Mouse (Mus musculus): ENCODE measurements around the gene Kif1c. TPM values are rescaled to one million over a fixed set of nuclear protein-coding genes. Genes with fewer than 3 reads are reported as not detected.

The Kif1c gene
- total and polyA plus RNA-seq, 3 experiments, result 19.8 to 21.7 TPM; not detected in 1

- Histone ChIP-seq H3K4me1 (ENCODE audit: control insufficient read depth in 1 of 2, insufficient read depth in 2 of 2, low read length in 2 of 2) (peaks cover 3 to 7% of the 10 kb centered on the region in 2 experiments; a peak in 3 of 4 replicates), H3K27me3 (ENCODE audit: control insufficient read depth in 1 of 2, insufficient read depth in 2 of 2, low read length in 2 of 2) (no peaks in the 10 kb centered on the region), H3K4me3 (ENCODE audit: control insufficient read depth in 1 of 2, insufficient read depth in 1 of 2, low read depth in 2 of 2, low read length in 2 of 2) (peak overlapping the region; percentile 80 to 91), H3K9me3 (replicated peaks; ENCODE audit: insufficient read depth, low read length) (no peaks in the 10 kb centered on the region), H3K36me3 (ENCODE audit: control insufficient read depth in 1 of 2, insufficient read depth in 2 of 2, low read length in 2 of 2) (peaks cover 0 to 5% of the 10 kb centered on the region in 2 experiments; a peak in 2 of 4 replicates), H3K9ac (ENCODE audit: control insufficient read depth, low read depth, low read length, poor library complexity, severe bottlenecking) (peak overlapping the region; percentile 83; the same call in 1 of the 2 replicates), H3K27ac (ENCODE audit: control insufficient read depth, low read depth, low read length) (no peak overlapping the region), H3K79me2 (ENCODE audit: control insufficient read depth, insufficient read depth, low read length, poor library complexity) (no peaks in the 10 kb centered on the region; the same call in 1 of the 2 replicates)
- TF ChIP-seq POLR2A (IDR thresholded peaks at IDR 0.05; ENCODE audit: control insufficient read depth in 1 of 2, insufficient read depth in 1 of 2, low read depth in 1 of 2, low read length in 2 of 2, poor library complexity in 1 of 2) (no peak), CTCF (IDR thresholded peaks at IDR 0.05 in 2 of 3, conservative IDR thresholded peaks at IDR 0.05 in 1 of 3; ENCODE audit: control insufficient read depth in 1 of 3, insufficient read depth in 1 of 3, low read depth in 2 of 3, low read length in 3 of 3, poor library complexity in 1 of 3, severe bottlenecking in 1 of 3) (no peak)
- DNase-seq (ENCODE audit: low read depth, low spot score), result no peak
Observed at GRCm38 (mm10) chr11:70701221-70701955, 1.0 kb downstream of the Kif1c start.

DNA sequence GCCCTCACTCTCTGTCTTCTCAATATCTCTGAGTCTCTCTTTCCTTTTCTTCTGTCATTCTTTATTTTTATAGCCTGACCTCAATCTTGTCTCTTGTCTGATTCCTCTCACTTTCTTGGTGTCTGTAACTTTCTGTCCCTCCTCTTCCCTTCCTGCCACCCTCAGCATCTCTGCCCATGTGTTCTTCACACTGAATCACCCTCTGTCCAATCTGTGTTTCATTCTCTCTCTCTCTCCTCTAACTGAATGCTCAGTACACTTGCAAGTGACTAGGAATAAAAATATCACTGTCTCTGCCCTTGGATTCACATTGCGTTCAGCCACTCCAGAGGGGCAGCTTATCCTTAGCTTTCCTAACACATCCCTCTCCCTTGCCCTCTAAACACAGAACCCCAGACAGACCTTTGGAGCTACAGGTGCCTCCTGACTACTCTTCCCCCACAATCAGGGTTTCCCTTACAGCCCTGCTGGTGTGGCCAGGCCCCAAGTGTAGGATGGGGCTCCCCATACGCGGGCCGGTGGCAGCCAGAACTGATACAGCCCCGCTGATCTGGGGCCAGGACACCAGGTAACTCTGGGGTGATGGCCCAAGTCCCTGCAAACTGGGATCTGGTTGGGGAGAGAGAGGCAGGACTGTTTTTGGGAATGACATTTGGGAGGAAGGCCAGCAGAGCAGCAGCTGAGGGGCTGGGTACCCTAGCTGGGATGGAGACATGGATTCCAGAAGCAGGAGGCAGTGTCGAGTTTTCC lies 1.8 kb downstream of the Kif1c start:
- TF ChIP-seq ZC3H11A (IDR thresholded peaks at IDR 0.05; ENCODE audit: low read depth, low read length) (no peak), USF1 (IDR thresholded peaks at IDR 0.05; ENCODE audit: low read depth, low read length) (no peak), KAT2A (conservative IDR thresholded peaks at IDR 0.05; ENCODE audit: low read depth, low read length) (no peak), MEF2A (IDR thresholded peaks at IDR 0.05; ENCODE audit: extremely low read depth, insufficient replicate concordance, low read depth, low read length, poor library complexity, severe bottlenecking) (no peak), GATA1 (IDR thresholded peaks at IDR 0.05; ENCODE audit: low read depth, low read length) (no peak), JUND (IDR thresholded peaks at IDR 0.05; ENCODE audit: low read depth, low read length) (no peak), CHD2 (IDR thresholded peaks at IDR 0.05; ENCODE audit: low read length) (no peak), BHLHE40 (IDR thresholded peaks at IDR 0.05; ENCODE audit: borderline replicate concordance, low read depth, low read length) (no peak), UBTF (IDR thresholded peaks at IDR 0.05; ENCODE audit: borderline replicate concordance, insufficient read depth, low read depth, low read length) (no peak), SIN3A (IDR thresholded peaks at IDR 0.05; ENCODE audit: low read length) (no peak), E2F4 (IDR thresholded peaks at IDR 0.05; ENCODE audit: borderline replicate concordance, low read depth, low read length) (no peak), RAD21 (IDR thresholded peaks at IDR 0.05; ENCODE audit: low read depth, low read length) (no peak), CHD1 (IDR thresholded peaks at IDR 0.05; ENCODE audit: low read depth, low read length) (no peak), NRF1 (IDR thresholded peaks at IDR 0.05; ENCODE audit: insufficient read depth, low read depth, low read length, poor library complexity, severe bottlenecking) (no peak), SMC3 (IDR thresholded peaks at IDR 0.05; ENCODE audit: low read depth, low read length) (no peak), POLR2AphosphoS2 (IDR thresholded peaks at IDR 0.05; ENCODE audit: low read length) (no peak), TCF12 (IDR thresholded peaks at IDR 0.05; ENCODE audit: low read depth, low read length) (no peak)
- Histone ChIP-seq H3K27me3 (ENCODE audit: control insufficient read depth in 1 of 2, insufficient read depth in 2 of 2, low read length in 2 of 2) (no peaks in the 10 kb centered on the region), H3K4me3 (ENCODE audit: control insufficient read depth in 1 of 2, insufficient read depth in 1 of 2, low read depth in 2 of 2, low read length in 2 of 2) (no peak overlapping the region), H3K79me2 (ENCODE audit: control insufficient read depth, insufficient read depth, low read length, poor library complexity) (no peaks in the 10 kb centered on the region; the same call in 1 of the 2 replicates), H3K36me3 (ENCODE audit: control insufficient read depth in 1 of 2, insufficient read depth in 2 of 2, low read length in 2 of 2) (peaks cover 0 to 5% of the 10 kb centered on the region in 2 experiments; a peak in 2 of 4 replicates), H3K27ac (ENCODE audit: control insufficient read depth, low read depth, low read length) (no peak overlapping the region), H3K4me1 (ENCODE audit: control insufficient read depth in 1 of 2, insufficient read depth in 2 of 2, low read length in 2 of 2) (peaks cover 3 to 7% of the 10 kb centered on the region in 2 experiments; a peak in 3 of 4 replicates), H3K9me3 (replicated peaks; ENCODE audit: insufficient read depth, low read length) (no peaks in the 10 kb centered on the region), H3K9ac (ENCODE audit: control insufficient read depth, low read depth, low read length, poor library complexity, severe bottlenecking) (no peak overlapping the region)
- DNase-seq (ENCODE audit: low read depth, low spot score), result no peak
